Mouse (Mus musculus) stomach, embryonic 15.5 days (tissue): ENCODE results near the gene Tmem52b. TPM values are rescaled to one million over a fixed set of nuclear protein-coding genes. Genes with fewer than 3 reads are reported as not detected.
A peak's percentile ranks its signal among the peaks of the same experiment; 100 is the strongest.
"Not testable (repeated sequence)": the region's sequence is repeated elsewhere in the genome, so short reads cannot be mapped to it uniquely, and the experiment has no call there.

Experiments
- ATAC-seq: fragments of 200-750 bp; cut with Nextera tagmentation; 2 replicates; pipeline ENCODE4 v1.8.0; 2017; ENCODE audit warnings: low read depth, moderate number of reproducible peaks, moderate TSS enrichment; ENCODE audit not compliant: insufficient read depth, low FRiP score
- H3K27ac ChIP-seq: fragments of 300-500 bp; sonication (generic); 2 replicates; pipeline ENCODE4 v1.5.1; 2015; ENCODE audit warnings: mild to moderate bottlenecking, inconsistent platforms
- H3K27me3 ChIP-seq: fragments of 300-500 bp; sonication (generic); replicated peaks from 2 replicates; pipeline ENCODE4 v1.6.1; 2015; ENCODE audit warnings: inconsistent platforms
- H3K36me3 ChIP-seq: fragments of 300-500 bp; sonication (generic); 2 replicates; pipeline ENCODE4 v1.6.1; 2015; ENCODE audit warnings: inconsistent platforms
- H3K4me1 ChIP-seq: fragments of 300-500 bp; sonication (generic); 2 replicates; pipeline ENCODE4 v1.6.1; 2015; ENCODE audit warnings: inconsistent platforms
- H3K4me2 ChIP-seq: fragments of 300-500 bp; sonication (generic); 2 replicates; pipeline ENCODE4 v1.6.1; 2015; ENCODE audit warnings: mild to moderate bottlenecking, inconsistent platforms
- H3K4me3 ChIP-seq: fragments of 300-500 bp; sonication (generic); replicated peaks from 2 replicates; pipeline ENCODE4 v1.5.1; 2015; ENCODE audit warnings: inconsistent platforms
- H3K9ac ChIP-seq: fragments of 300-500 bp; sonication (generic); 2 replicates; pipeline ENCODE4 v1.6.1; 2015; ENCODE audit warnings: inconsistent platforms
- H3K9me3 ChIP-seq: fragments of 300-500 bp; sonication (generic); 2 replicates; pipeline ENCODE4 v1.6.1; 2016; ENCODE audit warnings: inconsistent platforms
- WGBS: fragments of 180-500 bp; shearing (Covaris S2); methylation state at CpG from one replicate; pipeline ENCODE4 v1.1.7; 2015; 5-methylcytosine and 5-hydroxymethylcytosine counted together
- polyA plus RNA-seq: library from polyadenylated mRNA; unstranded; fragments of >200 nt; fragmentation: Nextera tagmentation; extraction: Ambion mirVana; gene quantifications from 2 replicates; pipeline ENCODE4 v1.2.1, GENCODE M21; 2015

Tmem52b gene
- polyA plus RNA-seq = 0.30 TPM in 1 of 2 replicates, not detected in the other

DNA sequence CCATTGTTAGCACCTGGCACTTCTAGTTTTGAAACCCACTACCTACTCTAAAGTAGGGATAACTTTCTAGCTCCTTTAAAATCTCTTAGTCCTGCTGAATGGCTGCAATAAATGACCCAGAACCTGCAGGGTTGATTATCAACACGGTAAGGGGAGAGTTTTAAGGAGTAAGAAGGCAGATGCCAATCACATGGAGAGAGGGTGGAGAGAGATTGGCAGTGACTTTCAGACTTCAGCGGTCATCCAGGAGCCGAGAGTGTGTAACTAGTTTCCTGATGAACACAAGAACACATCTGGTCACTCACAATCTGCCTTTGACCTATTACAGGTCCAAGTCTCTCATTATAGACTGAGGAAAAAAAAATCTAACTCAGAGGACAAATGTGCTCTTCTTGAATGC is at the start of gene Tmem52b:
Tmem52b (plus strand) TSS at position 189 of the 400 bp plus-strand sequence.
- Histone ChIP-seq H3K4me2 (peak within 1 kb of the TSS; percentile 17; the same call in 1 of the 2 replicates), H3K4me1 (peaks cover 14% of the 10 kb centered on the region), H3K27me3 (no peaks in the 10 kb centered on the region), H3K27ac (peak within 1 kb of the TSS; percentile 78), H3K9me3 (no peaks in the 10 kb centered on the region), H3K4me3 (no peak within 1 kb of the TSS), H3K9ac (no peak within 1 kb of the TSS), H3K36me3 (no peaks in the 10 kb centered on the region)
- ATAC-seq = no peak
- WGBS = 48% methylated on average over 3 of the region's 3 CpGs

DNA sequence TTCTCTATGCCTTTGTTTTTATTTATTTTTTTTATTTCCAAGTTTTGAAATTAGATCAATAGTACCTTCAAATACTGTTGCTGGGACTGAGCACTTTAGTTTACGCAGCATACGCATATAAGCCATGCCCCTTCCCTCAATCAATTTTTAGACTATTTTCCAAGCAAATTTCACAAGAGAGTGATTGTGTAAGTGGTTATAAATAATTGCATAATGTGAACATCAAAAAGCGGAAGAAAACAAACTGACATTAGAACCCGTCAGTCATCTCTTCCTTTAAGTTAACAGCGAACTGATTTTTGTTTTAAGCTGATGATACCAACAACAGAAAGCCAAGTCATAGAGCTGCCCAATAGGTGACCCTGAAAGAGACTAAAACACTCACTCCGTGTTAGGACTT is 41.0 kb upstream of the Tmem52b start:
- WGBS = 85% methylated on average over 6 of the region's 6 CpGs
- ATAC-seq = no peak
- no peaks in the 10 kb centered on the region for H3K9me3 ChIP-seq
- H3K4me2 ChIP-seq = no peak overlapping the region
- H3K27me3 ChIP-seq = no peaks in the 10 kb centered on the region
- H3K27ac ChIP-seq = no peak overlapping the region
- H3K4me1 ChIP-seq = no peaks in the 10 kb centered on the region
- H3K36me3 ChIP-seq = no peaks in the 10 kb centered on the region
- H3K4me3 ChIP-seq = no peak overlapping the region
- no peak overlapping the region for H3K9ac ChIP-seq

DNA sequence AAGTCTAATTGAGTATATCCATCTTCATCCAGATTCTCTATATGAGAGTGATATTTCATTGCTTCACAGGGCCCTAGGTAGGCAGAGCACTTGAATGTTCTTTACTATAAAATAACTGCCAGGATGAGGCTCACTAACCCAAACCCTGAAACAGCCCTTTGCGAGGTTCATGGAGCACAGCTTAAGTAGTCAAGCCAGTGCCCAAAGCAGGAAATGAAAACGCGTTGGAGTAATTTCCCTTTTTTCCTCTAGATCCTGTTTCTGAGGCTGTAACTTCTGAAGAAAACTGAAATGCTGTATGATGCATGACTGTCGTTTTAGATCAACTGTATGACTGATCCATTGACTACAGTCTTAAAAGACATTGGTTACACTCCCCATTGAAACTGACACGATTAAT is 39.7 kb upstream of the Tmem52b start:
- H3K4me3 ChIP-seq = no peak overlapping the region
- H3K9me3 ChIP-seq = no peaks in the 10 kb centered on the region
- no peak overlapping the region for H3K9ac ChIP-seq
- WGBS = 82% methylated on average over 5 of the region's 5 CpGs
- no peaks in the 10 kb centered on the region for H3K36me3 ChIP-seq
- no peak overlapping the region for H3K4me2 ChIP-seq
- no peak for ATAC-seq
- H3K4me1 ChIP-seq = no peaks in the 10 kb centered on the region
- H3K27ac ChIP-seq = no peak overlapping the region
- no peaks in the 10 kb centered on the region for H3K27me3 ChIP-seq

DNA sequence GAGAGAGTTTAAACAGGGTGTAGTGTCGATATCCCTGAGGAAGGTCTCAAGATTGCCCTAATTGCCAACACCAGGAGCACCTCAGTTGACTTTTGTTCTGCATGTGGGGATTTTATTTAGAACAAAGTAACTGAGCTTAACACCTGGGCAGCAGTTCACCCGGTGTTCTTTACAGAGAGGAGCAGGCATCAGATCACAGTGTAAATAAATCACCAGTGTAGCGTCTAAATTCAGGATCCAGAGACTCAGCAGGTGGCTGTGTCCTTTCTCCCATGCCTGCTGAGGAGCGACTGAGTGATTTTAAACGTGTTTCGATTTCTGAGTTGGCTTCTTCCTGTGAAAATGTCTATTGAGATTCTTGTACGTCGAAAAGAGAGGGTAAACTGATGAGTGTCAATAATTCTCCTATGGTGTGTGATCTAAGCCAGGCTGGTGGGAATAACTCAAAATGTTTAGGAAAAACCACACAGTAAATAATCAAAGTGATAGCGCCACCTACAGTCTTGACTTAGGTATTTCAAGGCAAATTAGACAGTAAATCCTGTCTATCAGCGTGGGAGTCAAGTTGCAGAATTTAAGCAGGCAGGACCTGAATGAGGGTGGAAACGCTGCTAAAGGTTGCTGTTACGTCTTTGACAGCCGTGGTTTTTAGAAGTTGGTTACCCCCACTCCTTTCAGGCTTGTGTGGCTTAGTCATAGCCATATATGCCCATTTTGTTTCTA is 35.8 kb upstream of the Tmem52b start:
- Histone ChIP-seq H3K9ac (no peak overlapping the region), H3K9me3 (no peaks in the 10 kb centered on the region), H3K4me2 (no peak overlapping the region), H3K4me1 (no peaks in the 10 kb centered on the region), H3K36me3 (no peaks in the 10 kb centered on the region), H3K27ac (no peak overlapping the region), H3K27me3 (no peaks in the 10 kb centered on the region), H3K4me3 (no peak overlapping the region)
- ATAC-seq = no peak
- 30% methylated on average over 13 of the region's 13 CpGs for WGBS

DNA sequence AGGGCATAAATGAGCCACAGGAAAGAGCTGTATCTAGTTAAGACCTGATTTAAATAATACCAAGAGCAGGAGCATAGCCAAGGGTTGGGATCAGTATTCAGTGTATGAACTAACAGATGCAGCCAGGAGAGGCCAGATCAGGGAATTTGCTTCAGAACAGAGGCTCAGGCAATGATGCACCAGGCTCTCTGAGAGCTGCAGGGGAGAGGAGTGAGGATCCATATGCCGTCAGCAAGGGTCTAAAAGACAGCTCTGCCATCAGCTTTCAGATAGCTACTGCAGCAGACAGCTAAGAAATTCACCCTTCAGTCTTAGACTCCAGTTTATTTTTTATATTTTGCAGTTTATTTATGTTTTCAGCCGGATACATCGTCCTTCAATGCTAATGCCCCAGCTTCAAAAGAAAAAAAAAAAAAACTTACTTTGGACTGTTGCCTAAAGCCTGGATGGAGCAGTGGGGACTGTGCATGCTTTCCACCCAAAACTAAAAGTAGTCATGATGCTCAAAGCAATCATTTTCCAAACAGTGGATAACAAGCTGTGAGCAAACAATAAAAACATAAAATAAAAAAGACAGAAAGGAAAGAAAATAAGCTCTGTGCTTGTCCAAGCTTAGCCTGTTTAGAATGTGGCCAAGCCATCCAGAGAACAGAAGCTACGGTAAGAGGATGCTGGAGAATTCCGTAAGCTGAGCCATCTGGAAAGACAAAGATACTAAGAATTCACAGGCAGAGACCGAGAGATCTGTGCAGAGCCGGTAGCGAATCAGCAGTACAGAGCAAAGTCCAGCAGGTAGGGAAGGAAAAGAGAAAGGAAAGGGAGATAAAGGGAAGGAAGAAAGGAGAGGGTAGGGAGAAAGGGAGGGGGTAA is 32.0 kb upstream of the Tmem52b start:
- Histone ChIP-seq H3K4me3 (no peak overlapping the region), H3K4me2 (no peak overlapping the region), H3K9me3 (no peaks in the 10 kb centered on the region), H3K36me3 (no peaks in the 10 kb centered on the region), H3K27me3 (no peaks in the 10 kb centered on the region), H3K27ac (no peak overlapping the region), H3K4me1 (no peaks in the 10 kb centered on the region), H3K9ac (no peak overlapping the region)
- ATAC-seq = no peak
- 57% methylated on average over 8 of the region's 8 CpGs for WGBS

DNA sequence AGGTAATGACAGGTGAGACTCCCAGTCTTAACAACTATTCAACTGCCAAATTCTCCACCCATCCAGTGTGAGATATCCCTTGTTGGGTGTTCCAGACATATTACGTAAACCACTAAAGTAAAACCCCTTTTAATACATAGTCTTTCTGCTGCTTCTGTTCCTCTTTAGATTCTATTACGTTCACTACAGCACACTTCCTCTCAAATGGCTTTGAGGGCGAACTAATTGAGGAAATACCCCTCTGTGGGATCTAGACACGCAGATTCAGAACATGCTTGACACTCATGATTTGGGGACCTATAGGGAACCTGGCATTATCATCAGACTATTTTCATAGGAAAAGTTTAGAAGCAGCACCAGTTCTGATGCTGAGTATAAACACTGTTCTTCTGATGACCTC is 17.4 kb upstream of the Tmem52b start:
- Histone ChIP-seq H3K4me2 (no peak overlapping the region), H3K9me3 (no peaks in the 10 kb centered on the region), H3K27me3 (no peaks in the 10 kb centered on the region), H3K4me3 (no peak overlapping the region), H3K4me1 (no peaks in the 10 kb centered on the region), H3K36me3 (no peaks in the 10 kb centered on the region), H3K27ac (no peak overlapping the region), H3K9ac (no peak overlapping the region)
- WGBS = 77% methylated on average over 4 of the region's 4 CpGs
- ATAC-seq = no peak

DNA sequence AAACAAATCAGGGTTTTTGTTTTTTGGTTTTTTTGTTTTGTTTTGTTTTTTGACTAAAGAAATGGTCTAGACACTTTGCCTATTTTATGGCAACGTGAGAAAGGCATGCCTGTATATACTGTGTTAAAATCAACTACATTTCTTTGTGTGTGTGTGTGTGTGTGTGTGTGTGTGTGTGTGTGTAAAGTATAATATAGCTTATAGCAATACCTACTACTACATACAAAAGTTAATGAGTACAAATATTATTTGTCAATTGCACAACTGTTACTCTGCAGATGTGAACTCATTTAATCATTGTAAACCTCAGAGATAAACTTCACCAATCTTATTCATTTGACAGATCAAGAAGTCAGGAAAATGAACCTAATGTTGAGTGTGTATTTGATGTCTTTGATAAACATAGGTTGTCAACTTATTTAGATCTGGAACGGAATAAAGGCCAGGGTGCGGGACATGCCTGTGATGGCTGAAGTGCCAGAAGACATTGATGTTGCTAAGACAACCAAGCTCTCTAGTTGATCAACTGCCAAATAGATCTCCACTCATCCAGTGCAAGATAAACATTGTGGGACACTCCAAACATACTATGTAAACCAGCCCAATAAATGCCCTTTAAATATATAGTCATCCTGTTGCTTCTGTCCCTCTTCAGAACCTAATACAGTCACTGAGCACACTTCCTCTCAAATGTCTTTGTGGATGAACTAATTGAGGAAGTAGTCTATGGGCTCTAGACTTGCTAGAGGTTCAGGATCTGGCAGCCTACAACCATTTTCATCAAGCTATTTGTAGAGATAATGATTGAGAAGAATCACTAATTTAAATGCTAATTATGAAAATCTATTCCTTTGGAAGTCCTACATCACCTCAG is 14.8 kb upstream of the Tmem52b start:
- no peaks in the 10 kb centered on the region for H3K9me3 ChIP-seq
- no peaks in the 10 kb centered on the region for H3K27me3 ChIP-seq
- no peak overlapping the region for H3K27ac ChIP-seq
- 65% methylated on average over 3 of the region's 3 CpGs for WGBS
- no peaks in the 10 kb centered on the region for H3K36me3 ChIP-seq
- H3K4me2 ChIP-seq = no peak overlapping the region
- no peak for ATAC-seq
- H3K4me3 ChIP-seq = no peak overlapping the region
- H3K9ac ChIP-seq = no peak overlapping the region
- no peaks in the 10 kb centered on the region for H3K4me1 ChIP-seq

DNA sequence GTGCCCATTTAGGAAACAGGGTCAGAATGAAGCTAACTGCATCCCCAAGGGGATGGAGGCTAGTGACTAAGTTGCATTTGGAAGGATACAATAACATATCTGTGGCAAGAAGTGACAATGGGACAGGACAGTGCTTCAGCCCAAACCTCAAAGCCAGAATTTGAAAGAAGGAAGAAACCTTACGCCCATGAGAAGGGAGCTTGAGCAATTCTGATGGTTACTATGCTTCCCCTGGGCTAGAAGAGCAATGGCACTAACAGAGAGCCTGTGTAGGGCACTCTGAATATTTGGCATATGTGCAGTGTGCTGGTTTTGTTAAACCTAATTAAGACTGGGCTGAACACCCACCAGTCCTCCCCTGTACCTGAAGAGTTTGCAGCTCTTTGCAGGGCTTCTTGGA is 12.8 kb upstream of the Tmem52b start:
- H3K4me3 ChIP-seq, H3K4me1 ChIP-seq, H3K4me2 ChIP-seq, H3K9ac ChIP-seq, H3K9me3 ChIP-seq, H3K36me3 ChIP-seq, H3K27ac ChIP-seq, H3K27me3 ChIP-seq, ATAC-seq: not testable (repeated sequence)
- 84% methylated on average over 1 of the region's 1 CpGs for WGBS

DNA sequence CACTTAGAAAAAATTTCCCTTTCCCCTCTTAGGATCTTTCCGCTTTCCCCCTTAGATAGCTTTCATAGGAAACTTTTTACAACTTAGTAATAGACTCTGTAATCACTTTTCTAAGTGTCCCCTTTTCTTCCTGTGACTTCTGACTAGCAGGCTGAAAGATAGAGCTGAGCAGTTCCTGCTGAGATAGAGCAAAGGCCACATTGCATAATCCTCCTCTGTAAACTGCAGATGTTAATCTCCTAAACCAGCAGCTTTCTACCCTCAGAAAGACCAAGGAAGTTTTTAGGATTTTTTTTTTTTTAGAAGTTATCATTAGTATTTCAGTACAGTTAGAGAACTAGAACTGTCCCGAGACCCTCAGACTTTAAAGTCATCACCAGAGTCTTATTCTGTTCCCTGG is 8.9 kb upstream of the Tmem52b start:
- WGBS = 91% methylated on average over 2 of the region's 2 CpGs
- Histone ChIP-seq H3K4me1 (no peaks in the 10 kb centered on the region), H3K4me2 (no peak overlapping the region), H3K36me3 (no peaks in the 10 kb centered on the region), H3K27me3 (no peaks in the 10 kb centered on the region), H3K9ac (no peak overlapping the region), H3K9me3 (no peaks in the 10 kb centered on the region), H3K27ac (no peak overlapping the region), H3K4me3 (no peak overlapping the region)
- ATAC-seq = no peak

DNA sequence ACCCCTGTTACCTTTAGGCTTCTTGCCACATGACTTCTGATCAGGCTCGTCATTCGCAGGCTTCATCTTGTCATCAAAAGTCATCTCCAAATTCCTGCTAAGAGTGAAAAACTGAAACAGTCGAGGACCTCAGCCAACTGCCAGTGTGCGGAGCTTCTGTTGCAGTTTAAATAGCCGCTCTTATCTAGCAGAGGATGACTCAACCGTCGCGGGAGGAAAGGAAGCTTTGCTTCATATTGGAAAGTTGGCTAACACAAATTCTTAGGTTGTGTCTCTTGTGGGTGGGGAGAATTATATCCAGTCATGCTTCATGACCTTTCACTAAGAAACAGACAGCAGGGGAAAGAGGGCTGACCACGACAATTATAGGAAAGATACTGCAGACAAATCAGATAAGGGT is 5.3 kb upstream of the Tmem52b start, which contains the start of gene Olr1:
Olr1 (minus strand) TSS at position 142 of the 400 bp plus-strand sequence.
- WGBS = 74% methylated on average over 9 of the region's 9 CpGs
- Histone ChIP-seq H3K9me3 (no peaks in the 10 kb centered on the region), H3K36me3 (no peaks in the 10 kb centered on the region), H3K4me2 (no peak within 1 kb of the TSS), H3K27ac (no peak within 1 kb of the TSS), H3K4me1 (no peaks in the 10 kb centered on the region), H3K9ac (no peak within 1 kb of the TSS), H3K27me3 (no peaks in the 10 kb centered on the region), H3K4me3 (no peak within 1 kb of the TSS)
- ATAC-seq = no peak

DNA sequence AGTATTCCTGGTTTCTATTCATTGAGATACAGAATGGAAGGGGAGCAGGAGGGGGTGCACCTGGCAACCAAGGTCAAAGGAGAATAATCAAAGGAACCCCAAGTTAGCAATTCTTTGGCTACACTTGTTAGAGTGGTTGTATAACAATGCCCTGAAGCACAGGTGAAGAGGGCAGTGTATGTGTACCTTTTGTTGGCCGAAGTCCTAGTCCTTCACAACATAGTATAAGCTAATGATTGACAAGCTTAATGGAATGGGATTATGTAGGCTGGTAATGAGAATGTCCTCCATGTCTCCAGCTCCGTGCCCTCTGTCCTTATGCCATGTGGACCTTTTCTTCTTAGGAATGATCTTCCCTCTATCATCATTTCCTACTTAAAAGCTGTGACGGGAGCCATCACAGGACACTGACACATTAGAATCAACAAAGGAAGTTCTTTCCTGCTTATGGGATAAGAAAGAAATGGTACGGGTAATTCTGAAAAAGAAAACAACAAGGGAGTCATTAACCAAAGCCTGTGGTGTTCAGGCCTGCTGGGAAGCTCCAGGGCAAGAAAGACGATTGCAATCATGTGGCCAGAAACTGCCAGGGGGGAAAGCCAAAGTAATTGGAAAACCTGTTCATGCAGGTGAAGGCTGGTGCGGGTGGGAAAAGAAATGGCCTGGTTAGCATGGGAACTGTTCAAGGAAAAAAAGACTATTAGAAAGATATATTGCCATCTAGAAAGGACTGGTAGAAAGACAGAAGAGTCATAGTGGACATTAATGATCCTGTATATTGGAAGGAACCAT is 2.0 kb upstream of the Tmem52b start:
- no peaks in the 10 kb centered on the region for H3K27me3 ChIP-seq
- H3K4me2 ChIP-seq = no peak overlapping the region
- peaks cover 14% of the 10 kb centered on the region for H3K4me1 ChIP-seq
- no peaks in the 10 kb centered on the region for H3K9me3 ChIP-seq
- no peaks in the 10 kb centered on the region for H3K36me3 ChIP-seq
- H3K27ac ChIP-seq = no peak overlapping the region
- 63% methylated on average over 6 of the region's 6 CpGs for WGBS
- H3K9ac ChIP-seq = no peak overlapping the region
- no peak for ATAC-seq
- no peak overlapping the region for H3K4me3 ChIP-seq
